Mouse (Mus musculus): Measurements from ENCODE around the gene Cdc42ep2.

- TF ChIP-seq CTCF (IDR thresholded peaks at IDR 0.05; ENCODE audit: low read depth, low read length): no peak
- TF ChIP-seq GATA1 (IDR thresholded peaks at IDR 0.05; ENCODE audit: borderline replicate concordance, low read length): no peak
- no peak for TF ChIP-seq POLR2AphosphoS5 (IDR thresholded peaks at IDR 0.05; ENCODE audit: insufficient replicate concordance, low read depth, low read length)
- TF ChIP-seq TAL1 (conservative IDR thresholded peaks at IDR 0.05; ENCODE audit: low read depth, low read length): no peak
Observed at GRCm38 (mm10) chr19:5892262-5892661, 32.4 kb downstream of the Cdc42ep2 start.

Data from G1E (cell line).